Mouse (Mus musculus) myocyte (in vitro differentiated cells): ENCODE results near the gene Pole2.

Experiments
- POLR2A ChIP-seq: IDR thresholded peaks from one replicate; pipeline ENCODE4 v1.6.1; 2011; ENCODE audit warnings: low read depth, mild to moderate bottlenecking, control low read depth, moderate library complexity; ENCODE audit not compliant: insufficient read length
- TCF12 ChIP-seq: IDR thresholded peaks from one replicate; pipeline ENCODE4 v1.6.1; 2011; ENCODE audit warnings: mild to moderate bottlenecking, control low read depth; ENCODE audit not compliant: poor library complexity, insufficient read depth, severe bottlenecking
- USF1 ChIP-seq: IDR thresholded peaks from one replicate; pipeline ENCODE4 v1.6.1; 2011; ENCODE audit warnings: low read depth, mild to moderate bottlenecking, control low read depth, moderate library complexity

DNA sequence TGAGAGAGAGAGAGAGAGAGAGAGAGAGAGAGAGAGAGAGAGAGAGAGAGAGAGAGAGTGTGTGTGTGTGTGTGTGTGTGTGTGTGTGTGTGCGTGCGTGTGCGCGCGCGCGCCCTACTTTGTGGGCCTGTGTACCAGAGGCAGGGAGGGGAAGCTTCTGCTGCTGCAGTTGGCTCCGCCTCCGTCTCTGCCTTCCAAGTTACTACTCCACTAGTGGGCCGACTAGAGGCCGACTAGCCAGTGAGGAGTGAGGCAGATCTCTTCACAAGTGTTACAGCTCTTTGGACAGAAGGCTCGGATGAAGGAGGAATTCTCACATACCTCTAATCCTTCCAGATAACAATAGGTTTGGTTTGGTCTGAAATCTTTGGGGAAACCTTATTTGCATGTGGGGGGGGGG, 48.6 kb downstream of the Pole2 start:
- no peak for TF ChIP-seq POLR2A
- TF ChIP-seq USF1, result no peak
- TF ChIP-seq TCF12, result no peak
